Mouse (Mus musculus): ENCODE measurements around the gene Lrrc18.

Lrrc18 gene

DNA sequence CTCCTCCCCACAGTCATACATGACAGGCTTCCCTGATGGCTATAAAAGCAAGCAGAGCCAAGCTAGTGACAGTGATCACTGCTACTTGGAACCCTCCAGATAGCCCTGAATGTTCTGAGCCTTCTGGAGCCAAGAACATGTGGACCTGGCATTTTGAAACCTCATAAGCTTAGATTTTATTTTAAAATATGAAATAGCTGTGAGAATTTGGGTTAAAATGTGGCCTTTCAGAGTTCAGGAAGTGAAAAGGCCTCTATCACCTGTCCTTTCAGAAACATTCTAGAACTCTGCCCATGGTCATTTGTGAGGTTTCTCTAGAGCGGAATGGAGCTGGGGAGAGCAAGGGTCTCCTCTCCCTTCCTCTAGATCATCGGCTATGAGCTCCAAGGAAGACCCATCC, at the start of gene Lrrc18:
Gene Lrrc18 (plus strand): TSS at position 301 of the 400 bp plus-strand sequence.
- DNase-seq (ENCODE audit: low spot score in 2 of 2), result no peak

GRCm38 (mm10) chr14:32947512-32947911, 43.7 kb upstream of the Lrrc18 start:
- DNase-seq (ENCODE audit: low spot score in 2 of 2), result no peak

DNA sequence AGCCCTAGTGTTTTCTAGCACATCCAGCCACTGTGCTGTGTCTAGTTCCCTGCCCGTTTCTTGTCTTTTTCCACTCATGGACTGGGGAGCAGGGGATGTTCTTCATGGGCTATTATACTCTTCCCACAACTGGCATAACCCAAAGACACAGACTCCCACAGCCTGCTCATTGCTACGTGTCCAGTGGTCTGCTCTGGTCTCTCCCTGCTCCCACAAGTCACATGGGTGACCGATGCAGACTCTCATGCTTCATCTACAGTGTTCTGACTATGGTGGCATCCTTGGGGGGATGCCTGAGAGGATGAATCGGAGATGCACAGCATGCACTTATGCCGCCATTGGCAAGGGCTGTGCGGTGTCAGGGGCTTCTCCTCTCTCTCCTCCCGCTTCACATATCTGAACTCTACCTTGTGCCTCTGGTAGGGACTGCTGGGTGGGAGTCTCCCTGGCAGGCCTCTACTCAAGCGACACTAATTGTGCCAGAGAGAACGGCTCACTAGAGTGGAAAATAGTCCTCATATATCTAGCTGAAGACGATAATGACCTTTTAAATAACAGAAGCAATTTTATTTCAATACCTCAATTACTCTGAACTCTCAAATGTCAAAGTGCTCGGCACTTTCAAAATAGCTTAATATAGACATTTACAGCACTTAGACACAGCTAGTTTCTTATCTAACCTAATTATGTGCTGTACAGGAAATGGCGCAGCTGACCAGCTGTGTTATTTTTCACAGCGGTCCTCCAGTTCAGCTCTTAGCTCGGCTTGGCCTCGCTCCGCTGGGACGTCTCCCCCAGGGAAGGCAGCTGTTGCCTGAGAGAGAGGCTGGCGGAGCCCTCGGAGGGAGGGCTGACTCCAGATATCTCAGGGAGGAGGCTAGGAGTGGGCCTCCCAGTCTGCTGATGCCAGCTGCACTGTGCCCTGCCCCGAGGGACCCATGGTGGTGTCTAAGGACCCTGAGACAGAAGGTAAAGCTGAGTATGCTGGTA, 40.6 kb upstream of the Lrrc18 start:
- DNase-seq (ENCODE audit: low spot score in 2 of 2), result peak; percentile 10 to 15

DNA sequence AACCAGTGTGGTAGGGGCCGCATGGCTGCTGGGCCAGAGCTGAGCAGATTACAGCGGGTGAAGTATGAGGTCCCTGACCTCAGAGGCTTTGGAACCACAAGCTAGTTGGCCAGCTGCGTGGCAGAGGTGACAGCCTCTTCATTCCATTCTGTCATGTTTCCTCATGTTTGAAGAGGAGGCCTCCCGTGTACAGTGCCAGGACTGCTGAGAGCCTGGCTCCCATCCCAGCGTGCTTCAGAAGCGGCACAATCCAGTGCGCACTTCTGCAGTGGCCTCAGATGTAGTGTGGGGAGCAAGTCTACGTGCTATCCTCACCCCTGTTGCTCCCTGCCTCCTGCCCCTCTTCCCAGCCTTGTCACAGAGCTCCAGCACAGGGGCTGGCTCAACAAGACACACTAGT, 34.7 kb upstream of the Lrrc18 start:
- no peak for DNase-seq (ENCODE audit: low spot score in 2 of 2)

DNA sequence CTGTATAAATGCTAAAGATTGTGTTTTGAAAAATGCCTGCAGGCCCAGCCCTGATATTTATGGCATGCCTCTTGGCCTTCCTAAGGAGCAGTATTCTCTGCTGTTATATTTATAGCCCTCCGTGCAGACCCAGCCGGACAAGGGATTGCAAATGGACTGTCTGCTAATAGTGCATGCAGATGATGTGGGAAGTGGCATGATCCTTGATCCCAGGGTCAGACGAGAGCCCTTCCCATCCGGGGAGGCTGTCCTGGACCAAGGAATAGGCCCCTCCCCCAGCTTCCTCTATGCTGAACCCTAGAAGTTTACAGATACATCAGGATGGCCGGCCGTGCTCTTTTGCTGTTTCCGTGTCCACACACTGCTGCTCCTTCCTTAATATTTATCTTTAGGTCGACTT, 32.5 kb upstream of the Lrrc18 start:
- no peak for DNase-seq (ENCODE audit: low spot score in 2 of 2)

DNA sequence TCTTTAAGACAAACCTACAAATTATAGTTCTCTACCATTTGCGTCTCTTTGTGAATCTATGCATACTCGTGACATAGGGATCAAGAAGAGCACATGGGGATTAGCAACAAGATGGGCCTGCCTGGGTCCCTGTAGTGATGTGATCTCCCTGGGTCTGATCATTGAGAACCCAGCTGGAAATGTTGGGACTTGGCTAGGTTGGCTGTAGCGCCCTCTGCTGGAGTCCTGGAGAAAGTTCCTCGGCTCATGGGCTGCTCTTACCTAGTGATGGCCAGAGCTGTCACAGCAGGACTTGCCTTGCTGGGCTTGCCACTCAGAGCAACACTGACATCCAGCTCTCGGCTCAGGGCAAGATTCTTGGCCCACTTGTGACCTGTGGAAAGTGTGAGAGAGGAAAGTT, 30.7 kb upstream of the Lrrc18 start:
- peak; percentile 9 to 13 for DNase-seq (ENCODE audit: low spot score in 2 of 2)

DNA sequence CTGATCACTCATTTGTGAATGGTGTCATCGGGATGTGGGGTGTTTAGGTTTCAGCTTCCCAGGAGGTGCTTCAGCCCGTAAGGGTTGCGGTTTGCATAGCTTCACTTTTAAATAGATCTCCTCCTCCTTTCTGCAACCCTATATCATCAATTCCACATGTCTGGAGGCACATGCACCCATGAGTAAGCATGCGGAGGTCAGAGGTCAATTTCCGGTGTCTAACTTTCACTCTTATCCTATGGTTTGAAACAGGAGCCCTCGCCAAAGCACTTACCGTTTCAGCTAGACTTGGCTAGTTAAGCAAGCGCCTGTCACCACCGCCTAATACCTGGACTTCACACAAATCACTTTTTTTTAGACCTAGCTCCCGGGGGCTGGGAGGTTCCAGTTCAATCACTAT, 26.4 kb upstream of the Lrrc18 start:
- no peak for DNase-seq (ENCODE audit: low spot score in 2 of 2)

DNA sequence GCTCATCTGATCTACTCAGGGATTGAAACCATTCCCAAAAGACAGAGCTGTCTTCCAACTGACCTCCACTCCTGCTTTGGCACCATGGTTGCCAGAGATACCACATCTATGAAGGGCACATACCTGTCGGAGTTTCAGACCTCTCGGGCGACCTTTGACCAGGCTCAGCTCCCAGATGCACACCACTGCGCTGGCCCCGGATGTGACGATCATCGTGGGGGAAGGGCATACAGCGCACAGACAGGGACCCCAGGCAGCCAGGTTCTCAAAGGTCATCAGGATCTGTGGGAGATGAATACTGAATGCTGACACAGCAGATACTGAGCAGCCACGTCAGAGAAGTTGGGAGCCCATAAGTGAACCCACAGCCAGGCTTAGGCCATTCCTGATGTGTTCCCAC, 20.5 kb upstream of the Lrrc18 start:
- no peak for DNase-seq (ENCODE audit: low spot score in 2 of 2)

- DNase-seq (ENCODE audit: low spot score in 2 of 2), result no peak
Observed at GRCm38 (mm10) chr14:32984176-32984738, 6.9 kb upstream of the Lrrc18 start.

- DNase-seq (ENCODE audit: low spot score in 2 of 2), result no peak
Observed at GRCm38 (mm10) chr14:32986659-32987058, 4.5 kb upstream of the Lrrc18 start.

- no peak for DNase-seq (ENCODE audit: low spot score in 2 of 2)
Observed at GRCm38 (mm10) chr14:32994954-32995636, 3.9 kb downstream of the Lrrc18 start.

GRCm38 (mm10) chr14:32999511-32999910, 8.3 kb downstream of the Lrrc18 start:
- no peak for DNase-seq (ENCODE audit: low spot score in 2 of 2)

GRCm38 (mm10) chr14:33000112-33000979, 9.2 kb downstream of the Lrrc18 start:
- no peak for DNase-seq (ENCODE audit: low spot score in 2 of 2)

- no peak for DNase-seq (ENCODE audit: low spot score in 2 of 2)
Observed at GRCm38 (mm10) chr14:33005114-33005513, 13.9 kb downstream of the Lrrc18 start.

- no peak for DNase-seq (ENCODE audit: low spot score in 2 of 2)
Observed at GRCm38 (mm10) chr14:33007638-33008037, 16.5 kb downstream of the Lrrc18 start.

GRCm38 (mm10) chr14:33019050-33019449, 27.9 kb downstream of the Lrrc18 start:
- DNase-seq (ENCODE audit: low spot score in 2 of 2), result no peak

DNA sequence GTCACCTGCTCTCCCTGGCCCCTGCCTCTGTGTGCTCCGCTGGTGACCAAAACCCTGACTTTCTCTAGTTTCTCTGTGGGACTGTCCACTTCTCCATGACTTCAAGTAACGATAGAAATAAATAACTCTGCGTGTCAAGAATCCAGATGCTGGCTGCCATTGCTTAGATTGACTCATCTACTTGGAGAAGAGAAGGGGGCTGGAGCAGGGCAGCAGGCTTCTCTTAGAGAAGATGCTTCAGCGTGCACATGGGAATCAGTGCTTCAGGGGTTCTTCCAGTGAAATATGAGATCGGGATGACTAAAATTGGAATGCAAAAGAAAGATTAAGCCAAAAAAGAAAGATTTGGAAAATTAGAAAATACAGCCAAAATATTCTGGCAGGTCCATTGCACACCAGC, 28.4 kb downstream of the Lrrc18 start:
- no peak for DNase-seq (ENCODE audit: low spot score in 2 of 2)

- no peak for DNase-seq (ENCODE audit: low spot score in 2 of 2)
Observed at GRCm38 (mm10) chr14:33030849-33031248, 39.7 kb downstream of the Lrrc18 start.

- no peak for DNase-seq (ENCODE audit: low spot score in 2 of 2)
Observed at GRCm38 (mm10) chr14:33033424-33033823, 42.2 kb downstream of the Lrrc18 start.

GRCm38 (mm10) chr14:33035386-33035785, 44.2 kb downstream of the Lrrc18 start:
- no peak for DNase-seq (ENCODE audit: low spot score in 2 of 2)

DNA sequence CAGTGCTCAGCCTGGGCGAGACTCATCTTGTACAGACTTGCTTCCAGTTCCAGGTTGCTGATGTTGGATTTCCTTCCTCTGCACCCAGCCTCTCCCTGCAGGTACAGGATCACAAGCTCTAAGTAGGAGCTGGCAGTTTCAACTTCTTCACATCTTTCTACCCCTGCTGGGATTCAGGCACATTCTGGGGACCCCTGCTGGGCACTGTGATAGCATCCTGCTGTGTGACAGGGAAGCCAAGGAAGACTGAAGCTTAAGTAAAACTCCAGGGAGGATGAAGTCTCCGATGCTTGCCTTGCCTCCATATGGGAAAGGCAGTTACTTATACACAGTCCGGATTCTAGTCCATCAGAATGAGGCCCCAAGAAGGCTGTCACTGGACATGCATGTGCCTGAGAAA, 45.6 kb downstream of the Lrrc18 start:
- no peak for DNase-seq (ENCODE audit: low spot score in 2 of 2)

DNA sequence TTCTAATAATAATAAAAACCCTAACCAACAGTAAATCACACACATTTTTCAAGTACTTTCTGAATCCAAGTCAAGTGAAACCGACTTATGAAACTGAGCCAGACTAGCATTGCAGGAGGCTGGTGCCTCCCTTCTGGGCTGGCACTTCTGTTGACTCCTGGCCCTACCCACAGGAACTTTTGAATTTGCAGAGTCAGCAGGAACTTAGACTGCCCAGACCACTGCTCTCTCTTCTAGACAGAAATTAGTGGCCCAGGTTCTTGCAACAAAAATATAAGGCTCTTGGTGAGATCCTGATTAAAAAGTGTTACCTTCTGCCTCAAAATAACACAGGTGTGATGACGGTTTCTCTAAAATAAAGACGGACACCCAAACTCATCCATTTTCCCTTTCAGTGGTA, 54.0 kb downstream of the Lrrc18 start:
- no peak for DNase-seq (ENCODE audit: low spot score in 2 of 2)

Data from spleen, postnatal 36 days (tissue).